Mouse (Mus musculus) stomach, embryonic 16.5 days (tissue): Measurements from ENCODE around the gene Atp2a2. TPM values are rescaled to one million over a fixed set of nuclear protein-coding genes. Genes with fewer than 3 reads are reported as not detected.
"Not testable (repeated sequence)": the region's sequence is repeated elsewhere in the genome, so short reads cannot be mapped to it uniquely, and the experiment has no call there.

Experiments
- ATAC-seq: fragments of 200-750 bp; cut with Nextera tagmentation; 2 replicates; pipeline ENCODE4 v1.8.0; 2017; ENCODE audit warnings: moderate number of reproducible peaks, moderate TSS enrichment; ENCODE audit not compliant: insufficient read depth, low FRiP score
- H3K27ac ChIP-seq: fragments of 300-500 bp; sonication (generic); 2 replicates; pipeline ENCODE4 v1.5.1; 2014; ENCODE audit warnings: low read length
- H3K27me3 ChIP-seq: fragments of 300-500 bp; sonication (generic); 2 replicates; pipeline ENCODE4 v1.6.1; 2014; ENCODE audit warnings: low read length, control low read depth, mixed read lengths; ENCODE audit not compliant: control insufficient read depth, insufficient read depth
- H3K36me3 ChIP-seq: fragments of 300-500 bp; sonication (generic); 2 replicates; pipeline ENCODE4 v1.6.1; 2014; ENCODE audit warnings: low read length; ENCODE audit not compliant: control insufficient read depth, insufficient read depth
- H3K4me1 ChIP-seq: fragments of 300-500 bp; sonication (generic); 2 replicates; pipeline ENCODE4 v1.6.1; 2014; ENCODE audit warnings: low read length, control low read depth, mixed read lengths; ENCODE audit not compliant: control insufficient read depth, insufficient read depth
- H3K4me2 ChIP-seq: fragments of 300-500 bp; sonication (generic); 2 replicates; pipeline ENCODE4 v1.6.1; 2014; ENCODE audit warnings: low read depth, low read length, mixed read lengths
- H3K4me3 ChIP-seq: fragments of 300-500 bp; sonication (generic); replicated peaks from 2 replicates; pipeline ENCODE4 v1.5.1; 2014; ENCODE audit warnings: mild to moderate bottlenecking, low read length
- H3K9ac ChIP-seq: fragments of 300-500 bp; sonication (generic); 2 replicates; pipeline ENCODE4 v1.6.1; 2014; ENCODE audit warnings: low read length
- H3K9me3 ChIP-seq: fragments of 300-500 bp; sonication (generic); replicated peaks from 2 replicates; pipeline ENCODE4 v1.6.1; 2016; ENCODE audit warnings: low read length, control low read depth; ENCODE audit not compliant: control insufficient read depth
- WGBS: fragments of 180-500 bp; shearing (Covaris S2); extraction: QIAGEN DNeasy Blood & Tissue Kit; methylation state at CpG from one replicate; pipeline ENCODE4 v1.1.7; 2014; 5-methylcytosine and 5-hydroxymethylcytosine counted together
- polyA plus RNA-seq: library from polyadenylated mRNA; unstranded; fragments of >200 nt; fragmentation: Nextera tagmentation; extraction: Ambion mirVana; gene quantifications from 2 replicates; pipeline ENCODE4 v1.2.1, GENCODE M21; 2015

Atp2a2 gene
- polyA plus RNA-seq, 1 experiment from 2014 or later: 27.3 TPM

- no peaks in the 10 kb centered on the region for H3K27me3 ChIP-seq
- no peak overlapping the region for H3K9ac ChIP-seq
- WGBS: 87% methylated on average over 4 of the region's 4 CpGs
- H3K9me3 ChIP-seq: no peaks in the 10 kb centered on the region
- H3K4me3 ChIP-seq: no peak overlapping the region
- no peak for ATAC-seq
- H3K4me2 ChIP-seq: no peak overlapping the region
- H3K36me3 ChIP-seq: peaks cover 11% of the 10 kb centered on the region; the same call in 1 of the 2 replicates
- H3K27ac ChIP-seq: no peak overlapping the region
- no peaks in the 10 kb centered on the region for H3K4me1 ChIP-seq
These were observed 27.2 kb downstream of the Atp2a2 start for GRCm38 (mm10) chr5:122474643-122475363.

- WGBS: 58% methylated on average over 5 of the region's 5 CpGs
- peaks cover 35% of the 10 kb centered on the region for H3K36me3 ChIP-seq
- H3K9ac ChIP-seq: no peak overlapping the region
- H3K4me1 ChIP-seq: no peaks in the 10 kb centered on the region
- H3K9me3 ChIP-seq: no peaks in the 10 kb centered on the region
- H3K27ac ChIP-seq: no peak overlapping the region
- H3K27me3 ChIP-seq: no peaks in the 10 kb centered on the region
- H3K4me2 ChIP-seq: no peak overlapping the region
- no peak for ATAC-seq
- no peak overlapping the region for H3K4me3 ChIP-seq
These were observed 30.4 kb downstream of the Atp2a2 start for GRCm38 (mm10) chr5:122471658-122472057.

- Histone ChIP-seq H3K9me3 (no peaks in the 10 kb centered on the region), H3K4me2 (no peak overlapping the region), H3K36me3 (peaks cover 67% of the 10 kb centered on the region), H3K27ac (no peak overlapping the region), H3K27me3 (no peaks in the 10 kb centered on the region), H3K4me1 (no peaks in the 10 kb centered on the region), H3K4me3 (no peak overlapping the region), H3K9ac (no peak overlapping the region)
- WGBS: 85% methylated on average over 9 of the region's 9 CpGs
- ATAC-seq: no peak
These were observed 40.6 kb downstream of the Atp2a2 start for GRCm38 (mm10) chr5:122461431-122461830.

GRCm38 (mm10) chr5:122460656-122461055 is 41.4 kb downstream of the Atp2a2 start:
- Histone ChIP-seq H3K4me1 (no peaks in the 10 kb centered on the region), H3K27me3 (no peaks in the 10 kb centered on the region), H3K27ac (no peak overlapping the region), H3K9ac (no peak overlapping the region), H3K9me3 (no peaks in the 10 kb centered on the region), H3K4me3 (no peak overlapping the region), H3K4me2 (no peak overlapping the region), H3K36me3 (peaks cover 66% of the 10 kb centered on the region)
- ATAC-seq: no peak
- 80% methylated on average over 11 of the region's 11 CpGs for WGBS

GRCm38 (mm10) chr5:122459335-122459734 is 42.7 kb downstream of the Atp2a2 start:
- no peaks in the 10 kb centered on the region for H3K27me3 ChIP-seq
- no peak overlapping the region for H3K9ac ChIP-seq
- no peak for ATAC-seq
- H3K4me2 ChIP-seq: no peak overlapping the region
- WGBS: 97% methylated on average over 5 of the region's 5 CpGs
- H3K4me1 ChIP-seq: no peaks in the 10 kb centered on the region
- no peaks in the 10 kb centered on the region for H3K9me3 ChIP-seq
- peaks cover 70% of the 10 kb centered on the region for H3K36me3 ChIP-seq
- H3K27ac ChIP-seq: no peak overlapping the region
- H3K4me3 ChIP-seq: no peak overlapping the region

- no peak for ATAC-seq
- Histone ChIP-seq H3K4me1 (no peaks in the 10 kb centered on the region), H3K4me2 (no peak overlapping the region), H3K9ac (no peak overlapping the region), H3K9me3 (no peaks in the 10 kb centered on the region), H3K36me3 (peaks cover 67% of the 10 kb centered on the region), H3K27ac (no peak overlapping the region), H3K4me3 (no peak overlapping the region), H3K27me3 (no peaks in the 10 kb centered on the region)
- WGBS: 94% methylated on average over 4 of the region's 4 CpGs
These were observed 44.0 kb downstream of the Atp2a2 start for GRCm38 (mm10) chr5:122458066-122458465.

- not testable (repeated sequence) for ATAC-seq, H3K27ac ChIP-seq, H3K4me1 ChIP-seq, H3K4me2 ChIP-seq, H3K9ac ChIP-seq, H3K9me3 ChIP-seq, H3K27me3 ChIP-seq, H3K4me3 ChIP-seq
- peaks cover 62% of the 10 kb centered on the region for H3K36me3 ChIP-seq
- whole genome bisulfite sequencing: 87% methylated on average over 9 of the region's 9 CpGs
These were observed 45.0 kb downstream of the Atp2a2 start for GRCm38 (mm10) chr5:122457054-122457453.

GRCm38 (mm10) chr5:122455584-122455983 is 46.4 kb downstream of the Atp2a2 start:
- H3K4me1 ChIP-seq: no peaks in the 10 kb centered on the region
- H3K27me3 ChIP-seq: no peaks in the 10 kb centered on the region
- no peak overlapping the region for H3K27ac ChIP-seq
- ATAC-seq: no peak
- no peak overlapping the region for H3K9ac ChIP-seq
- no peak overlapping the region for H3K4me3 ChIP-seq
- H3K9me3 ChIP-seq: no peaks in the 10 kb centered on the region
- no peak overlapping the region for H3K4me2 ChIP-seq
- peaks cover 47% of the 10 kb centered on the region for H3K36me3 ChIP-seq
- 75% methylated on average over 3 of the region's 3 CpGs for WGBS

- no peak overlapping the region for H3K27ac ChIP-seq
- no peaks in the 10 kb centered on the region for H3K9me3 ChIP-seq
- peaks cover 42% of the 10 kb centered on the region for H3K36me3 ChIP-seq
- H3K4me2 ChIP-seq: no peak overlapping the region
- no peaks in the 10 kb centered on the region for H3K27me3 ChIP-seq
- no peak overlapping the region for H3K4me3 ChIP-seq
- no peak overlapping the region for H3K9ac ChIP-seq
- 90% methylated on average over 3 of the region's 3 CpGs for WGBS
- H3K4me1 ChIP-seq: no peaks in the 10 kb centered on the region
- ATAC-seq: no peak
These were observed 47.1 kb downstream of the Atp2a2 start for GRCm38 (mm10) chr5:122454883-122455282.
